Mouse (Mus musculus) subcutaneous adipose tissue, adult 2 months (tissue): ENCODE measurements around the gene St6gal2. TPM values are rescaled to one million over a fixed set of nuclear protein-coding genes. Genes with fewer than 3 reads are reported as not detected.

ENCODE experiments used
- polyA plus RNA-seq: library from polyadenylated mRNA; depleted of rRNA; stranded (reverse); fragments of >200 nt; gene quantifications from 2 replicates; pipeline ENCODE4 v1.2.3, GENCODE M21; 2012; ENCODE audit warnings: low replicate concordance; rRNA removed

Gene St6gal2
- polyA plus RNA-seq = 0.04 and 2.7 TPM in 2 replicates

GRCm38 (mm10) chr17:55445250-55446184 lies at the start of gene St6gal2:
Gene St6gal2, plus strand, starts transcription at chr17:55445382.

Other genes starting within 250 kb of the St6gal2 start
- gene Vmn2r118, start 179.8 kb downstream of the St6gal2 start, polyA plus RNA-seq = not detected in 2 replicates